Mouse (Mus musculus): ENCODE measurements at regions not wholly inside any gene's neighbourhood (a gene's known extent, or its start where the extent isn't known, plus 50 kb on each side); places are given as distances from the start of the nearest gene placed in this dataset.

GRCm38 (mm10) chr6:98609133-98609532, 266.6 kb upstream of the Gm765 start:
- TF ChIP-seq POLR2A (IDR thresholded peaks at IDR 0.05; ENCODE audit: extremely low read depth, insufficient read depth, low read length) (no peak), CTCF (IDR thresholded peaks at IDR 0.05; ENCODE audit: low read depth, low read length) (no peak)
